Mouse (Mus musculus): ENCODE data around the gene Cntnap5b.

Gene Cntnap5b

GRCm38 (mm10) chr1:100430038-100430774, 657.6 kb downstream of the Cntnap5b start:
- no peak for TF ChIP-seq GATA4 (IDR thresholded peaks at IDR 0.05; ENCODE audit: insufficient replicate concordance, low read length)

- TF ChIP-seq GATA4 (IDR thresholded peaks at IDR 0.05; ENCODE audit: insufficient replicate concordance, low read length), result no peak
These were observed 691.3 kb downstream of the Cntnap5b start for GRCm38 (mm10) chr1:100463877-100464276.

- TF ChIP-seq GATA4 (IDR thresholded peaks at IDR 0.05; ENCODE audit: insufficient replicate concordance, low read length), result no peak
These were observed 692.7 kb downstream of the Cntnap5b start for GRCm38 (mm10) chr1:100465226-100465625.

GRCm38 (mm10) chr1:100467595-100467994, 695.0 kb downstream of the Cntnap5b start:
- TF ChIP-seq GATA4 (IDR thresholded peaks at IDR 0.05; ENCODE audit: insufficient replicate concordance, low read length), result no peak

- TF ChIP-seq GATA4 (IDR thresholded peaks at IDR 0.05; ENCODE audit: insufficient replicate concordance, low read length), result no peak
These were observed 737.3 kb downstream of the Cntnap5b start for GRCm38 (mm10) chr1:100509866-100510265.
